Mouse (Mus musculus) liver, adult 2 months (tissue): ENCODE data around the gene Homer2.

Experiments
- CTCF ChIP-seq: fragments of 200-500 bp; IDR thresholded peaks from 2 replicates; pipeline ENCODE4 v1.5.1; 2011; ENCODE audit warnings: low read depth, low read length, control low read depth
- POLR2A ChIP-seq: fragments of 200-500 bp; IDR thresholded peaks from 2 replicates; pipeline ENCODE4 v1.6.1; 2011; ENCODE audit warnings: low read length, control low read depth; ENCODE audit not compliant: insufficient read depth; ENCODE audit errors: extremely low read depth

DNA sequence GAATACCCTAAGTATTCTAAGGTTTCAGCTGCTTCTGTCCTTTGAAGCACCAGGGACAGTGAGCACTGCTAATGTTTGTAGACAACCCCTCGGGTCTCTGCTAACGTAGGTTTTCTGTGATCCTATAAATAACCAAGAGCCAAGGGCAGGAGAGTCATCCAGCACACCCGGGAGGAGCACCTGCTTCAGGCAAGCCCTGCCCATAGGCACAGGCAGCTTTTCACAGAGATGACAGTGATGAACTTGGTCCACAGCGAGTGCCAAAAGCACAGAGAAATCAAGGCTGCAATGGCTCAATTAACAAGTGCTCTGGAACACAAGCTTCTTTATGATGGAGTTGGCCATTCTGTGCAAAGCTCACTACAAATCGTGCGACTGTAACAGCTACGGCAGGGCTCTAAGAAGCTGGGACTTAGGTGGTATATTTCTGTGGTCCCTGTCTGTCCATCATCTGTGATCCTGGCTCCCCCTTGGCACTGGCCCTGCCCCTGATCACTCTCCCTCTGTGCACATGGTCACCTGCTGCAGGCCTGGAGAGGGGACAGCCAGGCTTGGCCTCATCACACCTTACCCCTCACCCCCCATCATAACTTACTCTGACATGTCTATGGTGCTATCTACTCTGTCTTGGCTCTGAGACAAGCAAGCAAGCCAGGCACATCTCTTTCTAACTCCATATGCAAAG, 62.6 kb downstream of the Homer2 start:
- TF ChIP-seq CTCF: no peak
- TF ChIP-seq POLR2A: no peak
